Mouse (Mus musculus): ENCODE data around the gene Gnmt.

The Gnmt gene

GRCm38 (mm10) chr17:46728904-46729318 lies at the start of gene Gnmt:
Gnmt (minus strand) TSS chr17:46729168.
- no peak for DNase-seq (ENCODE audit: low spot score in 2 of 2)

- DNase-seq (ENCODE audit: low spot score in 2 of 2) = no peak
Observed at GRCm38 (mm10) chr17:46776087-46776486, 47.1 kb upstream of the Gnmt start.

- no peak for DNase-seq (ENCODE audit: low spot score in 2 of 2)
Observed at GRCm38 (mm10) chr17:46775070-46775469, 46.1 kb upstream of the Gnmt start.

- DNase-seq (ENCODE audit: low spot score in 2 of 2) = no peak
Observed at GRCm38 (mm10) chr17:46774131-46774472, 45.1 kb upstream of the Gnmt start.

DNA sequence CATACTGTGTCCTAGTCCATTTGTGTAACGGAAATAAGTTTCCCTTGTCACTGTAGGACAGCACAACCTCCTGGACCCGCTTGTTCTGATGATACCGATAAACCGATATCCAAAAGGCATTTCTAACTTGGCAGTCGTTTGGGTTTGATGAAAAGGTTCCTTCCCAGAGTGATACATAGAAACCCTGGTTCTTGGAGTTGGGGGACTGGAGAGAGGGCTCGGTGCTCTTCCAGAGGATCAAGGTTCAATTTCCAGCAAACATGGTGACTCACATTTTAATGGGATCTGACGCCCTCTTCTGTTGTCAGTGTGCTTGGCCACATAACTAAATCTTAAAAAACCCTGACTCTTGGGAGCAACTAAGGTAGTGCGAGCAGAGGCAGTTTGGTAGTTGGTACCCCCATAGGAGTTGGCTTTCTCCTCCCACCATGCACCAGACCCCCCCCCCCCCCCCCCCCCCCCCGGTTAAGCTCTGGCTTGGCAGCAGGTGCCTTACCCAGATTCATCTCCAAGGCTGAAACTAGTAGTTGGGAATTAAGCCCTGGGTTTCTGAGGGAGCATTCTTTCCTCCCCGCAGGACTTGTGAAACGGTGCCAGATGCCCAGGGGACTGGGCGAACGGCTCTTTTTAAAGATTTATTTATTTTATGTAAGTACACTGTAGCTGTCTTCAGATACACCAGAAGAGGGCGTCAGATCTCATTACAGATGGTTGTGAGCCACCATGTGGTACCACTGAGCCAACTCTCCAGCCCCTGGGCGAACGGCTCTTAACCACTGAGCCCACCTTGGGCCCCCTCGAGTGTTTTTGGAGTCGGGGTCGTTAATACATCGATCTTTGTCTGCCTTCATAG lies 44.5 kb upstream of the Gnmt start:
- DNase-seq (ENCODE audit: low spot score in 2 of 2) = no peak

GRCm38 (mm10) chr17:46772404-46773277 lies 43.7 kb upstream of the Gnmt start, which contains the start of gene 2310039H08Rik:
2310039H08Rik (plus strand) TSS chr17:46772635.
- DNase-seq (ENCODE audit: low spot score in 2 of 2) = peak; percentile 83 to 89

GRCm38 (mm10) chr17:46772038-46772403 lies 43.1 kb upstream of the Gnmt start:
- DNase-seq (ENCODE audit: low spot score in 2 of 2) = no peak

GRCm38 (mm10) chr17:46771616-46772015 lies 42.6 kb upstream of the Gnmt start:
- no peak for DNase-seq (ENCODE audit: low spot score in 2 of 2)

DNA sequence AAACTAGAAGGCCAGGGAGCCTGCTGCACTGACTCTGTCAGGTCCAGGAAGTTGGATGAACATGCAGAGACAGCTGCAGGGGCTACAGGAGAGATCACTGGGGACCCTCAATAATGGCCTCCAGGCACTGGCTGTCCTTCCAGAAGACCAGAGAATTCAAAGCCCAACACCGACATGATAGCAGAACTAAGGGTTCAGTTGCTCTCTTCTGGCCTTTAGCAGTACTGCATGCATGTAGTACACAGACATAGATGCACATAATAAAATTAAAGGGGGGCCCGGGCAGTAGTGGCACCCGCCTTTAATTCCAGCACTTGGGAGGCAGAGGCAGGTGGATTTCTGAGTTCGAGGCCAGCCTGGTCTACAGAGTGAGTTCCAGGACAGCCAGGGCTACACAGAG lies 42.1 kb upstream of the Gnmt start:
- DNase-seq (ENCODE audit: low spot score in 2 of 2) = no peak

- DNase-seq (ENCODE audit: low spot score in 2 of 2) = no peak
Observed at GRCm38 (mm10) chr17:46770546-46770945, 41.6 kb upstream of the Gnmt start.

- DNase-seq (ENCODE audit: low spot score in 2 of 2) = no peak
Observed at GRCm38 (mm10) chr17:46767868-46768267, 38.9 kb upstream of the Gnmt start.

GRCm38 (mm10) chr17:46764916-46765315 lies 35.9 kb upstream of the Gnmt start:
- DNase-seq (ENCODE audit: low spot score in 2 of 2) = peak; percentile 57 to 65

- no peak for DNase-seq (ENCODE audit: low spot score in 2 of 2)
Observed at GRCm38 (mm10) chr17:46763544-46763943, 34.6 kb upstream of the Gnmt start, which contains the start of gene Ptcra. Ptcra (minus strand) TSS chr17:46763712.

DNA sequence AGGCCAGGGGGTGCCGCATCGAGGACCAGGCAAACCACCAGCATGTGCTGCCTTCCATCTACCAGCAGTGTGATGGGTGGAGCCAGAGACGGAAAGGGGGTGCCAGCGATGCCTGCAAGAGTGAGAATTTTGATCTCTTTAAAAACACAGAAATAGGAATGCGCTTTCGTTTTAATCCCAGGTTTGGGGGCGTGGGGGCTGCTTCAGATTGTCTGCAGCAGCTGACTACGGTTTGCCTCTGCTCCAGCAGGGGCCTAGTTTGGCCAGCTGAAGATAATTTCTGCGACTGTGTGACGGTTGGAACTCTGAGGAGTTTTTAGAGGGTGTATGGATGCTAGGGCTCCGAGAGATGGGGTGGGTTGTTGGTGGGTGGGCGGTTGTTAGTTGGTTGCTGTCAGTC lies 29.8 kb upstream of the Gnmt start:
- DNase-seq (ENCODE audit: low spot score in 2 of 2) = peak in 1 of 2 experiments; percentile 40

- peak; percentile 97 to 98 for DNase-seq (ENCODE audit: low spot score in 2 of 2)
Observed at GRCm38 (mm10) chr17:46751794-46752556, 23.0 kb upstream of the Gnmt start, which contains the start of gene Cnpy3. Cnpy3 (minus strand) TSS chr17:46752214.

DNA sequence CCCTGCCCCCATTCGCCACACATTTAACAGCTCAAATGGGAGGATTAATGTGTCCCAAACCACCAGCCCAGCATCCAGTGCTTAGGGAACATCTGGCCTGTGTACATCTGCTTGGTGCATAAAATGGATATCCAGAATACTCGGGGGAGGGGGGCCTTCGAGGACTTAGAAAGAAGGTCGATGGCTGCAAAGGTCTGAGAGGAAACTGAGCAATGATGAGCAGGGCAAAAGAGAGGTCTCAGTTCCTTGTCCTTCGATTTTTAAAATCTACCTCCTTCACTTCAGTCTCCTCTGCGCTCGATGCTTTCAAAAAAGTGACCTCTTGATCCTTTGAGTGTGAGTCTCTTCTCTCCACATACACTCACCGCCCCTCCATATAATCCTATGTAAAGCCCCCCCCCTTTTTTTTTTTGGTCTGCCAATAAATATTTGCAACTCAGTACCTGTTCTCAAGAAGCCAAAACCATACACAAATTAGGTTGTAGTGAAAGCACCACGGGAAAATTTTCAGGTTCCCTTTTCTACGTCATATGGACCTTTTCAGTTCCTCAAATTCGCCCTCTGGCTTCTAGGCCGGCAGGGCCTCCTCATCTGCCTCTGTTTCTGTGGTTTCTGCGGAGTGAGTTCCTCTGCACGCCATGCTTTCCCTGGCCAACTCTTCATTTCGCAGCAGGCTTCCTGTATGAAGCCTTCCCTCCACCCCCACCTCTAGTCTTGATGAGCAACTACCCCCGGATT lies 22.3 kb upstream of the Gnmt start:
- no peak for DNase-seq (ENCODE audit: low spot score in 2 of 2)

DNA sequence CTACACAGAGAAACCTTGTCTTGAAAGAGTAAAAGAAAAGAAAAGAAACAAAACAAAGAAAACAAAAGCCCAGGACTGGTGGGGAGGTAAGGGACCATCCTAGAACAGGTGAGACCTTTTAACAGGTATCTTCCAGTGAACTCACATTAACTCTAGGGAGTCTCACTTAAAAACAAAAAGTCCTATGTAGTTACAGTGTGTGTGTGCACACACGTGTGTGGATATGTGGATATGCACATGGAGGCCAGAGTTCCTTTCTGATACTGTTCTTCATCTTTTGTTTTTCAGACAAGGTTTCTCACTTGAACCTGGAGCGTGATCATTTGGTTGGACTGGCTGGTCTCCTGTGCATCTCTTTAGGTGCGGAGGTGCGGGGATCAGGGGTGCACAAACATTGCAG lies 21.6 kb upstream of the Gnmt start:
- DNase-seq (ENCODE audit: low spot score in 2 of 2) = no peak

GRCm38 (mm10) chr17:46749282-46749681 lies 20.3 kb upstream of the Gnmt start:
- DNase-seq (ENCODE audit: low spot score in 2 of 2) = no peak

- no peak for DNase-seq (ENCODE audit: low spot score in 2 of 2)
Observed at GRCm38 (mm10) chr17:46747806-46748205, 18.8 kb upstream of the Gnmt start.

- DNase-seq (ENCODE audit: low spot score in 2 of 2) = no peak
Observed at GRCm38 (mm10) chr17:46747234-46747633, 18.3 kb upstream of the Gnmt start.

DNA sequence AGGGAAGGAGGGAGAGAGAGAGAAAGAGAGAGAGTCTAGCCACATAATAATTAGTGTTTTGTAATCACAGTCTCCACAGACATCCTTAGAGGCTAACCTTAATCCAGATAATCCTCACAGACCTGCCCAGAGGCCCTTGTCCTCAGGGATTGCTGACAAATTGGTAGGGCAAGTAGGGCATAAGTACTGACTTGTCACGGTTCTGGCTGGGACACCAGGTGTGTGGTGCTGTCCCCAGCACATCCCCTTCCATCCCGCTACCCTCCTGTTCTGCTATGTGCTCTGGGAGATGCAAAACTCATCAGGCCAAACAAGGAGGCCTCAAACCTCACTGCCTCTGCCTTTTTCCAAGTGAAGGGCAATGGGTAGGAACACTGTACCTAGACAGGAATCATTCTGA lies 16.5 kb upstream of the Gnmt start:
- no peak for DNase-seq (ENCODE audit: low spot score in 2 of 2)

Measured in right cerebral cortex, adult 2 months (tissue).